Mouse (Mus musculus): ENCODE measurements at regions not wholly inside any gene's neighbourhood (a gene's known extent, or its start where the extent isn't known, plus 50 kb on each side); places are given as distances from the start of the nearest gene placed in this dataset.

- no peak for DNase-seq
These were observed 319.9 kb downstream of the Bcl11a start for GRCm38 (mm10) chr11:24397710-24398109.

GRCm38 (mm10) chr11:24401151-24401550 is 323.3 kb downstream of the Bcl11a start:
- no peak for DNase-seq

GRCm38 (mm10) chr11:24402127-24402526 is 324.3 kb downstream of the Bcl11a start:
- no peak for DNase-seq

- DNase-seq = no peak
These were observed 336.9 kb downstream of the Bcl11a start for GRCm38 (mm10) chr11:24414804-24415203.

GRCm38 (mm10) chr11:24422066-24422775 is 344.4 kb downstream of the Bcl11a start:
- DNase-seq = peak; percentile 12

GRCm38 (mm10) chr11:24423278-24423677 is 345.4 kb downstream of the Bcl11a start:
- DNase-seq = no peak

- no peak for DNase-seq
These were observed 349.4 kb downstream of the Bcl11a start for GRCm38 (mm10) chr11:24426995-24427883.

GRCm38 (mm10) chr11:24448608-24449007 is 370.8 kb downstream of the Bcl11a start:
- DNase-seq = no peak

- DNase-seq = peak; percentile 8
These were observed 374.4 kb downstream of the Bcl11a start for GRCm38 (mm10) chr11:24452267-24452666.

- DNase-seq = no peak
These were observed 386.8 kb downstream of the Bcl11a start for GRCm38 (mm10) chr11:24464642-24465041.

GRCm38 (mm10) chr11:24467458-24467857 is 389.6 kb downstream of the Bcl11a start:
- DNase-seq = peak; percentile 74

GRCm38 (mm10) chr11:24470469-24470868 is 392.6 kb downstream of the Bcl11a start:
- DNase-seq = no peak

GRCm38 (mm10) chr11:24472617-24473367 is 394.9 kb downstream of the Bcl11a start:
- no peak for DNase-seq

- DNase-seq = peak; percentile 52
These were observed 395.6 kb downstream of the Bcl11a start for GRCm38 (mm10) chr11:24473368-24474010.

GRCm38 (mm10) chr11:24502722-24503424 is 425.0 kb downstream of the Bcl11a start:
- DNase-seq = no peak

- no peak for DNase-seq
These were observed 437.7 kb downstream of the Bcl11a start for GRCm38 (mm10) chr11:24515568-24515967.

GRCm38 (mm10) chr11:24535462-24535861 is 457.6 kb downstream of the Bcl11a start:
- peak; percentile 13 for DNase-seq

- no peak for DNase-seq
These were observed 459.9 kb downstream of the Bcl11a start for GRCm38 (mm10) chr11:24537721-24538120.

GRCm38 (mm10) chr11:24569655-24570054 is 491.8 kb downstream of the Bcl11a start:
- no peak for DNase-seq

- no peak for DNase-seq
These were observed 535.7 kb downstream of the Bcl11a start for GRCm38 (mm10) chr11:24613529-24613928.

GRCm38 (mm10) chr11:24615436-24615835 is 537.6 kb downstream of the Bcl11a start:
- DNase-seq = no peak

- DNase-seq = no peak
These were observed 540.7 kb downstream of the Bcl11a start for GRCm38 (mm10) chr11:24618586-24618985.
